Mouse (Mus musculus): ENCODE measurements around the gene Stxbp6. TPM values are rescaled to one million over a fixed set of nuclear protein-coding genes. Genes with fewer than 3 reads are reported as not detected.

Gene Stxbp6
- polyA plus RNA-seq, 1 experiment from 2014 or later: 11.3 TPM

DNA sequence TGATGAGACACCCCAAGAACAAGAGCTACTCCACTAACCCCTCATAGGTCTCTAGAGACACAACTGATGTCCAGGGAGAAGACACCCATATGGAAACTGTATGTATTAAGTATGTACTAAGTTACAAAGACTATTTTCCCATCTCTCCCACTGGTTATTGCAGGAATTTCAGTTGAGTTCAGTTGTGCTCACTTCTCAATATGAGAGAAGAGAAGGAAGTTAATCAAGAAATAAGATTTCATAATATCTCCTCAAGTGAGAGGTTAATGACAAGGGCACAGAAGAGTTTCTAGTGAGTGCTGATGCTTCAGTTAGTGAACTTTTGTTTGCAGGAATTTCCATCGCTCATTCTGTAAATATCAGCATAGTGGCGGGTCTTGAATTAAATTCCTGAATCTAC, 124.0 kb downstream of the Stxbp6 start:
- no peak for ATAC-seq (ENCODE audit: insufficient number of reproducible peaks, low FRiP score, low TSS enrichment, low read depth)
- no peak overlapping the region for H3K9ac ChIP-seq
- H3K27ac ChIP-seq (replicated peaks): no peak overlapping the region
- H3K4me2 ChIP-seq (replicated peaks): no peak overlapping the region
- no peak overlapping the region for H3K4me3 ChIP-seq (replicated peaks)
- 91% methylated on average over 2 of the region's 2 CpGs for WGBS
- no peaks in the 10 kb centered on the region for H3K9me3 ChIP-seq (replicated peaks)
- no peaks in the 10 kb centered on the region for H3K27me3 ChIP-seq
- H3K36me3 ChIP-seq: no peaks in the 10 kb centered on the region
- H3K4me1 ChIP-seq: no peaks in the 10 kb centered on the region

DNA sequence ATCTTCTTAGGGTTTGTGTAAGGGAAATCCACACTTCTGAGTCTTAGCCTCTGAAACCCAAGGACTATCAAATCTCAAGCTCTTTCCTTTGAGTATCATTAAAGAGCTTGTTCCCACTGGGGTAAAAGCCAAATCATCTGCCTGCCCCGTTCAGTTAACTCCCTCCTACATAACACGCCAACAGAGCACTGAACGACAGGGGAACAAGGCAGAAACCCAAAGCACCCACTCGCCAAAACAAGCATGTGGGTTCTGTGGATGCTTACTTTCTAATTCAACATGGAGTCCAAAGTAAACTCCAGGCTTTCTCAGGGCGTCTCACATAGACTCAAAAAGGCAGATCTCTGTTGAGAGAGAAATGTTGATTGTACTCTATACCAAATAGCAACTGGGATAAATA, 126.7 kb downstream of the Stxbp6 start:
- Histone ChIP-seq H3K9ac (no peak overlapping the region), H3K9me3 (replicated peaks) (no peaks in the 10 kb centered on the region), H3K27ac (replicated peaks) (no peak overlapping the region), H3K4me2 (replicated peaks) (no peak overlapping the region), H3K4me1 (no peaks in the 10 kb centered on the region), H3K27me3 (no peaks in the 10 kb centered on the region), H3K36me3 (no peaks in the 10 kb centered on the region), H3K4me3 (replicated peaks) (no peak overlapping the region)
- whole genome bisulfite sequencing: 72% methylated on average over 5 of the region's 5 CpGs
- no peak for ATAC-seq (ENCODE audit: insufficient number of reproducible peaks, low FRiP score, low TSS enrichment, low read depth)

DNA sequence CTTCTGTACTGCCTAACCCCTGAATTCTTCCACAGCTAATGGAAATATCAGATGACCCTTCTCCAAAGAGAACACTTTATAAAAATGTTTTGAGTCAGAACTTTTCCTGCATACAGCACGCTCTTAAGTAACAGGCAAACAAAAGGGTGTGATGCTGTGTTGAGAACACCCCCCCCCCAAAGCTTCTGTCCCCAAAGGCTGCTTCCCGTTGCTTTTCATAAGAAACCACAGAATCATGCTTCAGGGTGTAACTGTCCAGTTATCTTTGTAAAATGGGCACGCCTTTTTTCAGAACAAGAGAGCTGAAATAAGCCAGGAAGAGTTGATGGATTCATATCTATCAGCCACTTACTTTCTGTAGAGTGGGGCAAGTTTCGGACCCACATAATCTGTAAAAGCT, 134.2 kb downstream of the Stxbp6 start:
- no peak overlapping the region for H3K4me3 ChIP-seq (replicated peaks)
- no peaks in the 10 kb centered on the region for H3K27me3 ChIP-seq
- no peaks in the 10 kb centered on the region for H3K9me3 ChIP-seq (replicated peaks)
- no peaks in the 10 kb centered on the region for H3K4me1 ChIP-seq
- WGBS: 66% methylated on average over 4 of the region's 4 CpGs
- H3K9ac ChIP-seq: no peak overlapping the region
- ATAC-seq (ENCODE audit: insufficient number of reproducible peaks, low FRiP score, low TSS enrichment, low read depth): no peak
- H3K36me3 ChIP-seq: no peaks in the 10 kb centered on the region
- no peak overlapping the region for H3K4me2 ChIP-seq (replicated peaks)
- no peak overlapping the region for H3K27ac ChIP-seq (replicated peaks)

DNA sequence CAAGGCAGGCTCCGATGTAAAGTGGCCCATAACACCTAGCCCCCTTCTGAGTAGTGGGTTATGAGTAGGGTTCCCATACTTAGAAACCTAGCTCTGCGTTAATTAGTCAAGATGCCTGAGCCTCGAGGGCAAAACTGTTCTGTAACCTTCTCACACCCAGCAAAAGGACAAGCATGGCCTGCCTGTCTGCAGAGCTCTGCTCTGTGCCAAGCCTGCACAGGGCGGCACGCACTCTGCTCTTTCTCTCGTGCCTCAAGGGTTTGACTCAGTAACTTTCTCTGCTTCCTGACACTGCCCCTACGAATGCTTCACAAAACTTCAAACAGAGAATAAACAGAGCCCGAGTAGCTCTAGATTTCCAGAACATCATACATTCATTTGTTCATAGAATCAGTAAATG, 135.4 kb downstream of the Stxbp6 start:
- Histone ChIP-seq H3K4me3 (replicated peaks) (no peak overlapping the region), H3K27me3 (no peaks in the 10 kb centered on the region), H3K9ac (no peak overlapping the region), H3K9me3 (replicated peaks) (no peaks in the 10 kb centered on the region), H3K4me2 (replicated peaks) (no peak overlapping the region), H3K27ac (replicated peaks) (no peak overlapping the region), H3K36me3 (no peaks in the 10 kb centered on the region), H3K4me1 (no peaks in the 10 kb centered on the region)
- WGBS: 46% methylated on average over 8 of the region's 8 CpGs
- ATAC-seq (ENCODE audit: insufficient number of reproducible peaks, low FRiP score, low TSS enrichment, low read depth): no peak

DNA sequence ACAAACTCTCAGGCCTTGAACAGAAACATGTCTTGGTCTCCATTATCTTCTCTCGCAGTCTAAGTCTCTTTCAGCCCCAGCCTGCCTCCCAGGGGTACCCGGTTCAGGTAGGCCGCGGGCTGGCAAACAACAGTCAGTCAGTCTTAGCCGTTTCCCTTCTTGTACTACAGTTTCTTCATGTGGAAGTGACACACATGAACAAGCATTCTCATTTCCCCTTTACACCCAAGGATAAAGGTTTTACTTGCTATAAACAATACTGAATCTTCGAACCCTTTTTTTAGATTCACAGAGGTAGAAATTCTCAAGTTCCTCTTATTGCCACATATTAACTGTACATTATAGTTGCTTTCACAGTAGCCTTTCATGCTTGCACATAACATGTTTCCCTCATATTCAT, 141.6 kb downstream of the Stxbp6 start:
- H3K4me1 ChIP-seq: no peaks in the 10 kb centered on the region
- H3K36me3 ChIP-seq: no peaks in the 10 kb centered on the region
- no peaks in the 10 kb centered on the region for H3K9me3 ChIP-seq (replicated peaks)
- H3K9ac ChIP-seq: no peak overlapping the region
- no peak overlapping the region for H3K27ac ChIP-seq (replicated peaks)
- H3K27me3 ChIP-seq: no peaks in the 10 kb centered on the region
- 81% methylated on average over 6 of the region's 6 CpGs for WGBS
- ATAC-seq (ENCODE audit: insufficient number of reproducible peaks, low FRiP score, low TSS enrichment, low read depth): no peak
- no peak overlapping the region for H3K4me3 ChIP-seq (replicated peaks)
- H3K4me2 ChIP-seq (replicated peaks): no peak overlapping the region

DNA sequence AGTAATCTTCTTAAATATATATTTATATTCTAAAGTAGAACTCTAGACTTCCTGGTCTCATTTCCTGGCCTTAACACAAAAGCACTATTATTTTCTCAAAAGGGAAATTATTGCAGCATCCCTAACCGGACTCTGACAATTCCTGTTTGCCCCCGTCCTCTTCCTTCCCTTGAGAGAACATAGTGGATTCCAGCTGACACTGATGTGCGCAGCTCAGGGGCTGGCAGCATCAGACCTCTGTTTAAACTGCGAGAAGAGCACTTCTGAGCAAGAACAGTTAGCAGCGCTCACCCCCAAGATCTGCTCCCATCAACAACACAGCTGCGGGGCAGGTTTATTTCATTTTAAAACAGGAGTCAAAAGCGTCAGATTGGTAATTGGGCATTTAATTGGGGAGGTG, 142.8 kb downstream of the Stxbp6 start:
- WGBS: 55% methylated on average over 7 of the region's 7 CpGs
- Histone ChIP-seq H3K4me2 (replicated peaks) (no peak overlapping the region), H3K4me3 (replicated peaks) (no peak overlapping the region), H3K27ac (replicated peaks) (no peak overlapping the region), H3K9me3 (replicated peaks) (no peaks in the 10 kb centered on the region), H3K36me3 (no peaks in the 10 kb centered on the region), H3K27me3 (no peaks in the 10 kb centered on the region), H3K9ac (no peak overlapping the region), H3K4me1 (no peaks in the 10 kb centered on the region)
- ATAC-seq (ENCODE audit: insufficient number of reproducible peaks, low FRiP score, low TSS enrichment, low read depth): no peak

DNA sequence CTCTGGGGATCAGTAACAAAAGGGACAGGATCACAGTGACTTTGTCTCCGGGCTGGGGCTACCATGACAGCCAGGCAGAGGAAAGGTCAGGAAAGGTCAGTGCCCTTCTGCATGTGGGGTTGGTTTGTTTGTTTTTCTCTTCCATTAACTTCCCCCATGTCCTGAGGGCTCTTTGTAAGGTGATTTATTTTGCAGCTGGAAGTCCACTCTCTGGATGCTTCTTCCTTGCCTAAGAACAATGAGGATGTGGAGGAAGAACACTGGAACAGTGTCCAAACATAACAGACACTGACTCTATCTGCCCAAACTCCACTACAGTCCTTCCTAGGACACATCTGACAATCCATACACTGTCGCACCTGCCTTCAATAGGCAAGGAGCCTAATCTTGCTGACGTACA, 146.1 kb downstream of the Stxbp6 start:
- no peak overlapping the region for H3K27ac ChIP-seq (replicated peaks)
- no peak overlapping the region for H3K4me3 ChIP-seq (replicated peaks)
- H3K36me3 ChIP-seq: no peaks in the 10 kb centered on the region
- no peaks in the 10 kb centered on the region for H3K4me1 ChIP-seq
- no peak overlapping the region for H3K4me2 ChIP-seq (replicated peaks)
- no peaks in the 10 kb centered on the region for H3K9me3 ChIP-seq (replicated peaks)
- H3K27me3 ChIP-seq: no peaks in the 10 kb centered on the region
- no peak for ATAC-seq (ENCODE audit: insufficient number of reproducible peaks, low FRiP score, low TSS enrichment, low read depth)
- H3K9ac ChIP-seq: no peak overlapping the region
- WGBS: 39% methylated on average over 3 of the region's 3 CpGs

DNA sequence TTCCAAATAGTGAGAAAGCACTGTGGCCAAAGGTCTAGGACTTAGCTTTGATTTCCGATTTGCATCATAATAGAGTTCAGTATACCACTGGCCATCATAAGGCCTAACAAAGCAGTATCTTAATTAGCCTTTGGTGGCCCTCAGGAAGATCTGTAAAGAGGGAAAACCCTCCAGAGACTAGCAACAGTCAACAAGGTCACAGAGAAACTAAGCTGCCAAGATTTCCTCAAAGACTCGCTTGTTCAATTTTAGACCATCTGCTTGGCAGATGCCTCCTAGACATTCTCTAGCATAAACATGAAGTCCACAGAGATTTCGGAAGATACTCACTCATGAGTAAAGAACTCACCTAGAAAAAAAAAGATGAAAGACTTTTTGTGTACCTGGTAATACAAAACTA, 148.6 kb downstream of the Stxbp6 start:
- H3K27me3 ChIP-seq: no peaks in the 10 kb centered on the region
- no peak overlapping the region for H3K4me3 ChIP-seq (replicated peaks)
- no peak overlapping the region for H3K9ac ChIP-seq
- no peaks in the 10 kb centered on the region for H3K36me3 ChIP-seq
- H3K27ac ChIP-seq (replicated peaks): no peak overlapping the region
- no peak overlapping the region for H3K4me2 ChIP-seq (replicated peaks)
- no peaks in the 10 kb centered on the region for H3K4me1 ChIP-seq
- no peak for ATAC-seq (ENCODE audit: insufficient number of reproducible peaks, low FRiP score, low TSS enrichment, low read depth)
- 42% methylated on average over 3 of the region's 3 CpGs for WGBS
- no peaks in the 10 kb centered on the region for H3K9me3 ChIP-seq (replicated peaks)

DNA sequence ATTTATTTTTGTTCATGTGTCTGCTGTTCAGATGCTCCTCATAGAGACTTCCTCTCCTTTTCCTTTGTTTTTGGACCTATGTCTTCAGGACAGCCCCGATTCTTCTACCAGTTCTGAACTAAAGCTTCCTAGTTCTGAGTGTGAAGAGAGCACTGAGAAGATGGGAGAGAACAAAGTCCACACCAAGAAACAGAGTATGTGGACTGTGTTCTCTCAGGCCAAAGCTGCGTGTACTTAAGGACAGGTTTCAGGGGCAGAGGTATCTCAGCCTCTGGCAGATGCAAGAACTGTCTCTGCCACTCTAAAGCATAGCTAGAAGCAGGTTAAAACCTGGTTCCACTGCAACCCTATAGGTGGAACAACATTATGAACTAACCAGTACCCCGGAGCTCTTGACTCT, 151.2 kb downstream of the Stxbp6 start:
- Histone ChIP-seq H3K4me3 (replicated peaks) (no peak overlapping the region), H3K27ac (replicated peaks) (no peak overlapping the region), H3K36me3 (no peaks in the 10 kb centered on the region), H3K27me3 (no peaks in the 10 kb centered on the region), H3K9ac (no peak overlapping the region), H3K4me1 (no peaks in the 10 kb centered on the region), H3K4me2 (replicated peaks) (no peak overlapping the region), H3K9me3 (replicated peaks) (no peaks in the 10 kb centered on the region)
- WGBS: 82% methylated on average over 3 of the region's 3 CpGs
- ATAC-seq (ENCODE audit: insufficient number of reproducible peaks, low FRiP score, low TSS enrichment, low read depth): no peak

DNA sequence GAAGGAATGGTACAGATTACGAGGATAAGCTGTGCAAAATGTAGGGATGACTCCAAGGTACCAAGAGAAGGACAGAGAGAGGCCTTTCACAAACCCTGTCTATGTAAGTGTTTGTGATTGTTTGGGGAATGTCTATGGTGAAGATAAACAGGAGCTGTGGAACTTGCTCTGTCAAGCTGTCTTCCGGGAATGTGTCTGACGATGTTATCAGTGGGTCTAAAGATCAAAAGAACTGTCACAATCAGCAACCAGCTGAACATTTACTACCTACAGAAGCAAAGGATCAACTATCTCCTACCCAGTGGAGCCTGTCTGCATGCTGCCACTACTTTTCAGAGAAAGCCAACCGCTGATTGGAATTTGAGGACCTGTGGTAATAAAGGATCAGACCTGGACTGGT, 152.3 kb downstream of the Stxbp6 start:
- H3K4me2 ChIP-seq (replicated peaks): no peak overlapping the region
- H3K4me3 ChIP-seq (replicated peaks): no peak overlapping the region
- no peaks in the 10 kb centered on the region for H3K4me1 ChIP-seq
- no peak overlapping the region for H3K27ac ChIP-seq (replicated peaks)
- H3K27me3 ChIP-seq: no peaks in the 10 kb centered on the region
- ATAC-seq (ENCODE audit: insufficient number of reproducible peaks, low FRiP score, low TSS enrichment, low read depth): no peak
- no peak overlapping the region for H3K9ac ChIP-seq
- no peaks in the 10 kb centered on the region for H3K9me3 ChIP-seq (replicated peaks)
- H3K36me3 ChIP-seq: no peaks in the 10 kb centered on the region
- WGBS: 52% methylated on average over 4 of the region's 4 CpGs

DNA sequence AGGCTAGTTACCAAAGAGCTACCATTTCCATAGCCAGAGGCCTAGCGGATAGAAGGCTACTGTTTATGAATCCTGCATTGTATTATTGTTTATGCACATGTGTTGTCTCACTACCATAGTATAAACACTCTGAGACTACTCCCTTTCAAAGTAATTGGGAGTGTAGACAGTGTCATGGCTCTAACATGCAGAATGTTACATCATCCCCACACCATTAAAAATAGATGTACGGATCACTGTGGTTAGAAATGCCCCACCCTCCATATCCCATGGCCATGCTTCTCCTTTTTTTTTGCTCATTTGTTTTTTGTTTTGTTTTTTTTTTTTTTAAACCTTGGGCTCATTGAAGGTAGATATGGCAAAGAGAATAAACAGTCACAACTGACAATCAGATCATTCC, 154.9 kb downstream of the Stxbp6 start:
- no peaks in the 10 kb centered on the region for H3K36me3 ChIP-seq
- H3K9me3 ChIP-seq (replicated peaks): no peaks in the 10 kb centered on the region
- no peak overlapping the region for H3K9ac ChIP-seq
- WGBS: 79% methylated on average over 2 of the region's 2 CpGs
- no peak overlapping the region for H3K4me2 ChIP-seq (replicated peaks)
- H3K4me3 ChIP-seq (replicated peaks): no peak overlapping the region
- H3K27ac ChIP-seq (replicated peaks): no peak overlapping the region
- no peak for ATAC-seq (ENCODE audit: insufficient number of reproducible peaks, low FRiP score, low TSS enrichment, low read depth)
- H3K4me1 ChIP-seq: no peaks in the 10 kb centered on the region
- H3K27me3 ChIP-seq: no peaks in the 10 kb centered on the region

DNA sequence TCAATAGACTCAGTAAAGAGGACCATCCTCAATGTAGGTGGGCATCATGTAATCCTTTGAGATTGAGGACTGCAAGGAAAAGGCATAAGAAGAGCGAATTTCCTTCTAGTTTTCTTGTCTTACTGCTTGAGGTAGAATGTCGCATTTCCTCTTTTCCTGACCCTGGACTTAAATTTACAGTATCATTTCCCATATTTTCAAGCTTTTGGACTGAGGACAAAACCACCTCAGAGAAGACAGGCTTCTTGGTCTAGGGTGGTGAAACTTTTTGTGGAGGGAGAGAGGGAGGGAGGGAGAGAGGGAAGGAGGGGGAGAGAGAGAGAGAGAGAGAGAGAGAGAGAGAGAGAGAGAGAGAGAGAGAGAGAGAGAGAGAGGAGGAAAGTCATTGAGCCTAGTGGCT, 155.6 kb downstream of the Stxbp6 start:
- ATAC-seq (ENCODE audit: insufficient number of reproducible peaks, low FRiP score, low TSS enrichment, low read depth): no peak
- no peaks in the 10 kb centered on the region for H3K9me3 ChIP-seq (replicated peaks)
- H3K27me3 ChIP-seq: no peaks in the 10 kb centered on the region

More for the DNA sequence above, 155.6 kb downstream of the Stxbp6 start:
- H3K4me1 ChIP-seq: no peaks in the 10 kb centered on the region
- no peak overlapping the region for H3K4me2 ChIP-seq (replicated peaks)
- H3K4me3 ChIP-seq (replicated peaks): no peak overlapping the region
- WGBS: 82% methylated on average over 2 of the region's 2 CpGs
- no peak overlapping the region for H3K27ac ChIP-seq (replicated peaks)
- no peaks in the 10 kb centered on the region for H3K36me3 ChIP-seq
- H3K9ac ChIP-seq: no peak overlapping the region

Data from embryonic facial prominence, embryonic 15.5 days (tissue).